Mouse (Mus musculus): ENCODE measurements around the gene Caln1.
A peak's percentile ranks its signal among the peaks of the same experiment; 100 is the strongest.

Caln1 gene

DNA sequence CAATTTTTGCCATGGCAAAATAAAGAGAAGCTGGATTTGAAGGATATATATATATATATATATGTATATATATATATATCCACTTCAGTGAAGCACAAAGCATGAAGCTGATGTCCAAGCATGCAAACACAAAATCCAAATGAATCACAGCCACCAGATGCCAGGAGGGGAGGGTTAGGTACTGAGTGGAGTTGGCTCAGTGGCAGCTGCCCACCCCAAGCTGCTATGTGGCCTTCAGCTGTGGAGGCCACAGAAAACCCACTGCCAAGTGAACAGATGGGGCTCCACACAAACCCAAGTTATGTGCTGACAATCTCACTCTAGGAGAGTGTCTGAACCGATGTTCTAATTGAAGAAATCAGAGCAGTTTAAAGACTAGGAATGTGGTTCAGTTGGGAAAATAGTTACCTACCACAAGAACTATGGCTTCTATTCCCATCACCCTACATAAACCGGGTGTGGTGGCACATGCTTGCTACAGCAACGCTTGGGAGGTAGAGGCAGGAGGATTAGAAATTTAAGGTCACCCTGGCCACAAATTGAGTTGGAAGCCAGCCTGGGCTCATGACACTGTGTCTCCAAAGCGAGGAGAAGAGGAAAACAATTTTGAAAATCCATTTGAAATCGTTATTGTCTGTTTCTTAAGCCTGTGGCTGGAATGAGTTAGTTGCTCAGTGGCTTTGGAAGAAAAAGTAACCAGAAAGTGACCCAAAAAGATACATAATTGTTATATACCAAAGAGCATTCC lies 316.8 kb downstream of the Caln1 start:
- DNase-seq (ENCODE audit: inconsistent age in 2 of 2, low spot score in 1 of 2): peak in 1 of 2 experiments; percentile 57

GRCm38 (mm10) chr5:130688385-130689138 lies 319.3 kb downstream of the Caln1 start:
- DNase-seq (ENCODE audit: inconsistent age in 2 of 2, low spot score in 1 of 2): no peak

- no peak for DNase-seq (ENCODE audit: inconsistent age in 2 of 2, low spot score in 1 of 2)
Measured at GRCm38 (mm10) chr5:130691349-130691748, 322.1 kb downstream of the Caln1 start.

DNA sequence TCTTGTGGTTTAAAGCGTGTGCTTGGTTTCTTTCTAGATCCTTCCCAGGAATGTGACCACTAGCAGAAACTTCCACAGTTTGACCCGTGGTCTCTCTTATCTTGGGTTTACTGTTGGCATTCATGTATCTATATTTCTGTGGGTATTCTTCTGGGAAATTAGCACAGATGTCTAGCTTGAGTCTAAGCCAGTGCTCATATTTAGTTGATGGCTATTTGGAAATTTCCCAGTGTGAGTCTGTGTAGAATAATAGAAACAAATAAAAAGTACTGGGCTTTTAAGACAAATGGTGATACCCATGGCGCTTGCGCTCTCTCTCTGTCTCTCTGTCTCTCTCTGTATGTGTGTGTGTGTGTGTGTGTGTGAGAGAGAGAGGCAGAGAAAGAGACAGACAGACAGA lies 330.2 kb downstream of the Caln1 start:
- DNase-seq (ENCODE audit: inconsistent age in 2 of 2, low spot score in 1 of 2): no peak

DNA sequence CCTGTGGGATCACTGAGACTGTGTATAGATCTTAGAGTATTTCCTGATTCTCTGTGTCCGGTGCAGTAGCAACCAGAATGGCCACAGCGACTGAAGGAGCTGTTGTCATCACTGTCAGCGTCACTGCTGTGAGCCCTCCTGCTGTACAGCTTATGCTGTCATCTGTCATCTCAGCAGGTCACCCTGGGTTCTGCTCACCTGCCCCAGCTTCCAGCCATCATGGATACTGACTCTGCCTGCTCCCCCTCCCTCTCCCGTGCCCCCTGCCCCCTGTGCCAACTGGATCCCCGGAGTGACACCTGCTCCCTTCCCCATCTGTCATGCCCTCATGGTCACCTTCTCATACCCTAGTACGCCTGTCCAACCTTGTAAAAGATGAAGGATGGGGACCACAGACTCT lies 332.5 kb downstream of the Caln1 start:
- DNase-seq (ENCODE audit: inconsistent age in 2 of 2, low spot score in 1 of 2): no peak

DNA sequence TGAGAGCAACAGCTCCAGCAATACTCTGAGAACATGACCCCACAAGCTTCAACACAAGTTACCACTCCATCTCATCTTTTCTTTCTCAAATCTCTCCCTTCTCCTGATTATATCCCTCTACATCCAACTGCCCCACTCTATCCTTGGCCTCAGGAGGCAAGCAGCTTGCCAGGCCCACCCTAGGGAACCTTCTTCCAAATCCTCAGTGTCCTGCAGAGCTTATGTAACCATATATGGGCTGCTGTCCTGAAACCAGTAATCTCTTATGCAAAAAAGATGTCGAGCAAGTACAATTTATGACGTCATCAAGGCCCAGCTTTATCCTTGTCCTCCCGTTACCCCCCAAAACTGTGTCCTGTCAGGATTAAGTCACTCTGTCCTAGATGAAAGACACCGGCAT lies 333.1 kb downstream of the Caln1 start:
- DNase-seq (ENCODE audit: inconsistent age in 2 of 2, low spot score in 1 of 2): peak in 1 of 2 experiments; percentile 40

GRCm38 (mm10) chr5:130704866-130705265 lies 335.6 kb downstream of the Caln1 start:
- no peak for DNase-seq (ENCODE audit: inconsistent age in 2 of 2, low spot score in 1 of 2)

GRCm38 (mm10) chr5:130706202-130706855 lies 337.1 kb downstream of the Caln1 start:
- DNase-seq (ENCODE audit: inconsistent age in 2 of 2, low spot score in 1 of 2): peak in 1 of 2 experiments; percentile 52

DNA sequence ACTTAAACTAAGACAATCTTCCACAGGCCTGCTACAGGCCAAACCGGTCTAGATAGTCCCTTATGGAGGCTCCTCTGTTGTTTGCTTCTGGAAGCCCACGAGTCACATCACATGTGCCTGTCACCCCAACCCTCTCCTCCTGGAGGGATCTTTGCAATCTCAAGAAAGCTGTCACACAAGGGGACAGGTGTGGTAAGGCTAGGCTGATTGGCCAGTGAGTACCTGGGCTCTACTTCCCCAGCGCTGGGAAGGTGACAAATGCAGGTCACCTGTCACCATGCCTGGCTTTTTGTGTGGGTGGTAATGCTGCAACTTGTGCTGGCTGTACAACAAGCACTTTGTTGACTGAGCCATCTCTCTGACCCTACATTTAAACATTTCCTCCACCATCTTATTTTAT lies 338.5 kb downstream of the Caln1 start:
- DNase-seq (ENCODE audit: inconsistent age in 2 of 2, low spot score in 1 of 2): no peak

DNA sequence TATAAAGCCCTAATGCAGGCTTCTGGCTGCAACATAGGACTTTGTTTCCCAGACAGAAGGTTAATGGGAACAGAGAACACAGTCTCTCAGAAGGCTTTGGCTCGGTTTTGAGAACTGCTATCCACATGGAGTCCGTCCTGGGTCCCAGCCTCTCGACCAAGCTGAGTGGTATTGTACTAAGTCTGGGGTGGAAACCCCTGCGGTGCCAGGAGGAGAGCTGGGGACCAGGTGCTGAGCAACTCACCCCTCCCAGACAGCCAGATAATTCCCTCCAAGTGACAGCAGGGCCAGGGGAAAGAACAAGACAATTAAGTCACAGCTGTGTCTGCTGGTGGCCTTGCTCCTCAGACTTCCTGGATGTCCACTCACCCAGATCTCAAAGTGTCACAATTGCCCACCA lies 339.4 kb downstream of the Caln1 start:
- no peak for DNase-seq (ENCODE audit: inconsistent age in 2 of 2, low spot score in 1 of 2)

DNA sequence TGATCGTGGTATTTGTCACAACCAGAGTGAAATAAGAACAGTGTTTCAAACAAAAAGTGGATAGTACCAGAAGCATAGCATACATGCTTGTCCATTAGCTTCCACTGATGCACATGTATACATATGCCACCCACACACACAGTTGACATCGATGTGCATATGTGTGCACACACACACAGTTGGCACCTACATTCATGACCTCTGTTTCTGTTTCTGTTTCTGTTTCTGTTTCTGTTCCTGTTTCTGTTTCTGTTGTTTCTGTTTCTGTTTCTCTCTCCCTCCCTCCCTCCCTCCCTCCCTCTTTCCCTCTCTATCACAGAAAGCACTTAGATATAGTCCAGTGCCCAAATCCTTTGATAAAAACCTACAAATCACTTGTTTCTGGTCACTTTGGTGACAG lies 342.4 kb downstream of the Caln1 start:
- no peak for DNase-seq (ENCODE audit: inconsistent age in 2 of 2, low spot score in 1 of 2)

- no peak for DNase-seq (ENCODE audit: inconsistent age in 2 of 2, low spot score in 1 of 2)
Measured at GRCm38 (mm10) chr5:130712281-130712680, 343.0 kb downstream of the Caln1 start.

- peak in 1 of 2 experiments; percentile 44 for DNase-seq (ENCODE audit: inconsistent age in 2 of 2, low spot score in 1 of 2)
Measured at GRCm38 (mm10) chr5:130715181-130715580, 345.9 kb downstream of the Caln1 start.

DNA sequence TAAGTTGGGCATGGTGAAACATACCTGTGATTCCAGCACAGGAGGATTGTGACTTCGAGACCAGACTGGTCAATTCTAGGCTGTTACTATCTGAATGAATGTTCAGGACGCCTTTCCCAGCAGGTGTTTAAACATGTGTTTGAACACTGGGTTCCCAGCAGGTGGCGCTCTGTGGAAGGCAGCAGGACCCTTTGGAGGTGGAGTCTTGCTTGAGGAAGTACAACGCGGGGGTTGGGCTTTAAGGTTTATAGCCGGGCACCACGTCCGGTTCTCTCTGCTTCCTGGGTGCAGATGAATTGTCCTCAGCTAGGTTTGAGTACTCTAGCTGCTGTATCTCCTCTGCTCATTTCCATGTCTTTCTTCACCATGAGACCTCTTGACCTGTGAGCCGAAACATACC lies 349.1 kb downstream of the Caln1 start:
- DNase-seq (ENCODE audit: inconsistent age in 2 of 2, low spot score in 1 of 2): peak; percentile 17 to 59

DNA sequence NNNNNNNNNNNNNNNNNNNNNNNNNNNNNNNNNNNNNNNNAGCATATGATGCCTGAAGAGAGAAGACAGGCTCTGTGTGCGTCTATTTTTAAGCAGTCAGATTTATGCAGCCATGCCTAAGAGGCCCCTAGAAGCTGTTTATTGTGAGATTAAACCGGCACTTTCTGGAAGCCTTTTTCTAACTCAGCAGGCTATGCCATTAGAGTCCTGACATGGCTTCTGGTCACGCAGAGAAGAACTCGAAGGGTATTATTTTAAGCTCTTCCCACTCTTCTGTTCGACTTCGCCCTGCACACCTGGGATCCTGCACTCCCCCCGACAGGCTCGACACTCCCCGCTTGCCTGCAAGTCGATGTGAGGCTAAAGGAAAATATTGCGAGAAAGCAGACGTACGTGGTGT lies 372.9 kb downstream of the Caln1 start:
- no peak for DNase-seq (ENCODE audit: inconsistent age in 2 of 2, low spot score in 1 of 2)

DNA sequence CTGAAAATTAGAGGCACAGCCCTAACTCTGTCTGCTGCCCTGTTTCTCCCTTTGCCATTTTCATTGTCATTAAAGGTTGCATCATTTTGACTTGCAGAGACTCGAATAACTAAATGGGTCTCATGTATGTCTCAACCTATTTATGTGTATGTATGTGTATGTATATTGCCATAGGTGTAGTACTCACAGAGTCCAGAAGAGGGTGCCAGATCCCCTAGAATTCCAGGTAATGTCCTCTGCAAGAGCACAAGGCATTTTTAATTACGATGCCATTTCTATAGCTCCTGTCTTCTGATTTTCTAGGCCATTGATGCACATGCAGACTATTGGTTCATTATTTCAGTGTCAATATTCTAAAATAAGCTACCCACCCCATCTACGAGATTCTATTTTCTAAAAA lies 388.3 kb downstream of the Caln1 start:
- no peak for DNase-seq (ENCODE audit: inconsistent age in 2 of 2, low spot score in 1 of 2)

- DNase-seq (ENCODE audit: inconsistent age in 2 of 2, low spot score in 1 of 2): no peak
Measured at GRCm38 (mm10) chr5:130765784-130766183, 396.5 kb downstream of the Caln1 start.

DNA sequence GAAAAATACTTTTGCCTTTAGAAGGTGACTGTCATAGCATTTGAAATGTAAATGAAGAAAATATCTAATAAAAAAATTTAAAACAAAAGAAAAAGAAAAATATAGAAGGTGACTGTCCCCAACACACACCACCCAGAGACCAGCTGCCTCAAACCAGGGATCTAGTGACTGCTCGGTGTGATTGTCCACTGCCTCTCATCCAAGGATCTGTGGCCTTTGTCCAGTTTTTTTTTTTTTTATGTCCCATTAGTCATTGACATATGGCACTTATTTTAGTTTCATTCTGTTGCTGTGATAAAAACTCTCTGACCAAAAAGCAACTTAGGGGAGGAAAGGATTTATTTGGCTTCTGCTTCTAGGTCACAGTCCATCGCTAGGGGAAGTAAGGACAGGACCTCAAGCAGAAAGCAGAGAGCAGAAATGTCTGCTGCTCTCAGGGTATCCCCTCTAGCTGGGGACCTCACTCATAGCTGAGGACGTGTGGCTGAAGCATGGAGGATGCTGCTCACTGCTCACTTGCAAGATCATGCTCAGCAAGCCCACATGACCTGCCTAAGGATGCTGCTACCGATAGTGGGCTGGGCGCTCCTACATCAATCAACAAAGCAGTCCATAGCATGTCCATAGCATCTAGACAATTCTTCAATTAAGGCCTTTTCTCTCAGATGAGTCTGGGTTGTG lies 401.9 kb downstream of the Caln1 start:
- DNase-seq (ENCODE audit: inconsistent age in 2 of 2, low spot score in 1 of 2): no peak

GRCm38 (mm10) chr5:130772491-130772890 lies 403.2 kb downstream of the Caln1 start:
- no peak for DNase-seq (ENCODE audit: inconsistent age in 2 of 2, low spot score in 1 of 2)

DNA sequence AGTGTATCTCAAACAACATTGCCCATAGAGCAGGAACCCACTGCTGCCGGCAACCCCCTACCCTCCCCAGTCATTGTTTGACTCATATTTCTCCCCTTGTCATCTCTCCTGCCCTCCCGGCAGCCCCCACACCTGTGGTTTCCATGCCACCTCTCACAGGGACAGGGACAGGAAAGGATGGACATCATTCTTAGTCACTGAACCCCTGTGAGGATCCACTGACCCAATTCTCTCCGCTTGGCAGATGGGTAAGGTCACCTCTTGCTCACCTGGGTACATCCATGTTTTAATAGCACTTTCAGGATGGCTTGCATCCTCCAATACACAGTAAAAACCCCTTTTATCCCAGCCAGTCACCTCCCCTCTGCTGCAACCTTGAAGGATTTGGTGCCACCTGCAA lies 405.7 kb downstream of the Caln1 start:
- DNase-seq (ENCODE audit: inconsistent age in 2 of 2, low spot score in 1 of 2): no peak

DNA sequence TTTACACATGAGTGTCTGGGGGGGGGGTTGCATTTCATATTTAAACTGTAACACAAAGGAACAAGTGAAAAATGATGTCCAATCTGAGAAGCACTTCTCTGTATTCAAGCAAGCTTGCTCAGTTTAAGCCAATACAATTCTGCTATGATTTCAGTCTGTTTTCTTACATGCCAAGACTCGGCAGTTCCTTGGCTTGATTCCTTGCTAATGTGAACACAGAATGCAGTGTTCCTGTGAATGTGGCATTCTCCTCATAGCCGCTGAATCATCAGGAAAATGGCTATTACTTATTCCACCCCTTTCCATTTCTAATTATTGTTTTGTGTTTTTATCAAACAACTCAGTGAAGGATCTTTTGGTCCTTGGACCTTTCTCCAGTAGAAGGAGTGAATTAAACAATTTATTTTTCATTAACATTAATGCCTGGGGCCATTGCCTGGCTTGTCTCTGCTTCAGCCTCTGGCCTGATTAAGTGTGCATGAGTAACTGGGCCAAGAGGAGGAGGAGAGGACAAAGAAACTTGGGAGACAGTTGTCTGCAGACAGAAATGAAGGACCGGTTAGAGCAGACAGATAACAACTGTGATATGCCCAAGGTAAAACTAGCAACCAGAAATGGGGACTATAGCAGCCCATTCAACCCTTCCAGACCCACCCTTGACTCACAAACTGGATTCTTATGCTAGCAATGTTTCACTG lies 423.6 kb downstream of the Caln1 start:
- DNase-seq (ENCODE audit: inconsistent age in 2 of 2, low spot score in 1 of 2): no peak

Data from adrenal gland, adult (tissue).